Mouse (Mus musculus) heart, embryonic 16.5 days (tissue): ENCODE results near the gene Lman1l. TPM values are rescaled to one million over a fixed set of nuclear protein-coding genes. Genes with fewer than 3 reads are reported as not detected.

Experiments used
- ATAC-seq: fragments of 200-750 bp; cut with Nextera tagmentation; replicated peaks from 2 replicates; pipeline ENCODE4 v1.8.0; 2017; ENCODE audit warnings: moderate number of reproducible peaks; ENCODE audit not compliant: insufficient read depth, low FRiP score; ENCODE audit errors: extremely low read depth
- H3K27ac ChIP-seq: fragments of 300-500 bp; sonication (generic); 2 replicates; pipeline ENCODE4 v1.5.1; 2014; ENCODE audit warnings: mild to moderate bottlenecking, low read length, control low read depth, moderate library complexity
- H3K27me3 ChIP-seq: fragments of 300-500 bp; sonication (generic); 2 replicates; pipeline ENCODE4 v1.6.1; 2014; ENCODE audit warnings: low read length, mixed read lengths; ENCODE audit not compliant: control insufficient read depth, insufficient read depth
- H3K36me3 ChIP-seq: fragments of 300-500 bp; sonication (generic); 2 replicates; pipeline ENCODE4 v1.6.1; 2014; ENCODE audit not compliant: control insufficient read depth, insufficient read depth
- H3K4me1 ChIP-seq: fragments of 300-500 bp; sonication (generic); 2 replicates; pipeline ENCODE4 v1.6.1; 2014; ENCODE audit warnings: low read length, mixed read lengths; ENCODE audit not compliant: control insufficient read depth, insufficient read depth
- H3K4me2 ChIP-seq: fragments of 300-500 bp; sonication (generic); 2 replicates; pipeline ENCODE4 v1.6.1; 2014; ENCODE audit warnings: low read depth, mild to moderate bottlenecking, control low read depth, low read length
- H3K4me3 ChIP-seq: fragments of 300-500 bp; sonication (generic); 2 replicates; pipeline ENCODE4 v1.5.1; 2014; ENCODE audit warnings: mild to moderate bottlenecking, control low read depth, low read length
- H3K9ac ChIP-seq: fragments of 300-500 bp; sonication (generic); 2 replicates; pipeline ENCODE4 v1.6.1; 2014; ENCODE audit warnings: low read length, control low read depth
- H3K9me3 ChIP-seq: fragments of 300-500 bp; sonication (generic); replicated peaks from 2 replicates; pipeline ENCODE4 v1.6.1; 2016; ENCODE audit warnings: low read length; ENCODE audit not compliant: control insufficient read depth
- WGBS: fragments of 180-500 bp; shearing (Covaris S2); extraction: QIAGEN DNeasy Blood & Tissue Kit; methylation state at CpG from one replicate; pipeline ENCODE4 v1.1.7; 2014; 5-methylcytosine and 5-hydroxymethylcytosine counted together
- polyA plus RNA-seq: library from polyadenylated mRNA; unstranded; fragments of >200 nt; fragmentation: Nextera tagmentation; extraction: Ambion mirVana; gene quantifications from 2 replicates; pipeline ENCODE4 v1.2.1, GENCODE M21; 2015

Lman1l gene
- polyA plus RNA-seq, 1 experiment from 2014 or later: not detected

- peak overlapping the region; percentile 98 for H3K9ac ChIP-seq
Observed at GRCm38 (mm10) chr9:57643169-57643855, 22.7 kb upstream of the Lman1l start.

GRCm38 (mm10) chr9:57641775-57642550 is 21.4 kb upstream of the Lman1l start:
- H3K9ac ChIP-seq: no peak overlapping the region
- H3K9me3 ChIP-seq: no peaks in the 10 kb centered on the region
- H3K4me1 ChIP-seq: peaks cover 67% of the 10 kb centered on the region
- no peak overlapping the region; the same call in 1 of the 2 replicates for H3K4me2 ChIP-seq
- H3K27ac ChIP-seq: no peak overlapping the region
- H3K36me3 ChIP-seq: no peaks in the 10 kb centered on the region; the same call in 1 of the 2 replicates
- 78% methylated on average over 13 of the region's 13 CpGs for WGBS
- H3K27me3 ChIP-seq: no peaks in the 10 kb centered on the region
- ATAC-seq: no peak
- H3K4me3 ChIP-seq: no peak overlapping the region

More at GRCm38 (mm10) chr9:57643169-57643855, 22.7 kb upstream of the Lman1l start:
- Histone ChIP-seq H3K4me3 (peak overlapping the region; percentile 85), H3K27me3 (no peaks in the 10 kb centered on the region), H3K36me3 (no peaks in the 10 kb centered on the region; the same call in 1 of the 2 replicates), H3K4me2 (peak overlapping the region; percentile 88), H3K4me1 (peaks cover 54% of the 10 kb centered on the region), H3K27ac (peak overlapping the region; percentile 26; the same call in 1 of the 2 replicates), H3K9me3 (no peaks in the 10 kb centered on the region)
- 63% methylated on average over 9 of the region's 9 CpGs for WGBS
- no peak for ATAC-seq

- peaks cover 72% of the 10 kb centered on the region for H3K4me1 ChIP-seq
- H3K4me3 ChIP-seq: no peak overlapping the region; the same call in 1 of the 2 replicates
- no peaks in the 10 kb centered on the region; the same call in 1 of the 2 replicates for H3K36me3 ChIP-seq
- peak overlapping the region; percentile 54 for H3K4me2 ChIP-seq
- H3K27me3 ChIP-seq: no peaks in the 10 kb centered on the region
- peak overlapping the region; percentile 66; the same call in 1 of the 2 replicates for H3K9ac ChIP-seq
- 50% methylated on average over 1 of the region's 1 CpGs for WGBS
- ATAC-seq: no peak
- H3K27ac ChIP-seq: peak overlapping the region; percentile 94
- no peaks in the 10 kb centered on the region for H3K9me3 ChIP-seq
Observed at GRCm38 (mm10) chr9:57641022-57641421, 20.4 kb upstream of the Lman1l start.

DNA sequence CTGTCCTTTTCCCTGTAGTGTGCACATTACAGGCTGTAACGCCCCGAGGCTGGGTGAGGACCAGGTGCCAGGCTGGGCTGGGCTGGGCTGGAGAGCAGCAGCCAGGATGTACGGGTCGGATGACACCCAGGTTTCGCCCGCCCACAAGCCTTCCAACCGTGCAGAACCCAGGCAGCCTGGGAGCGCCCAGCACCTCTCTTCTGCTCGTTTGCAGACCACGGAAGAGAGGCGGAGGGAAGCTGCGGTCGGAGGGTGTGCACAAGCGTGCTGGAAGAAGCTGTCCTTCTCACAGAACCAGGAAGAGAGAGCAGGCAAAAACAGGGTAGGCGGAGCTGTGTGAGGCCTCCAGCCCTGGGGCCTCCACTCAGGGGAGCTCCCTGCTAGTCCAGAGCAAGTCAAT is 19.8 kb upstream of the Lman1l start:
- Histone ChIP-seq H3K4me3 (peak overlapping the region; percentile 24), H3K27me3 (no peaks in the 10 kb centered on the region), H3K9ac (peak overlapping the region; percentile 66; the same call in 1 of the 2 replicates), H3K27ac (peak overlapping the region; percentile 94), H3K4me1 (peaks cover 69% of the 10 kb centered on the region), H3K4me2 (peak overlapping the region; percentile 54), H3K9me3 (no peaks in the 10 kb centered on the region), H3K36me3 (no peaks in the 10 kb centered on the region; the same call in 1 of the 2 replicates)
- peak; percentile 41 for ATAC-seq
- 7% methylated on average over 15 of the region's 15 CpGs for WGBS

- no peak for ATAC-seq
- peak overlapping the region; percentile 24 for H3K4me3 ChIP-seq
- H3K4me1 ChIP-seq: peaks cover 69% of the 10 kb centered on the region
- peak overlapping the region; percentile 66 for H3K9ac ChIP-seq
- no peaks in the 10 kb centered on the region for H3K27me3 ChIP-seq
- peak overlapping the region; percentile 54 for H3K4me2 ChIP-seq
- no peaks in the 10 kb centered on the region; the same call in 1 of the 2 replicates for H3K36me3 ChIP-seq
- H3K9me3 ChIP-seq: no peaks in the 10 kb centered on the region
- 60% methylated on average over 5 of the region's 5 CpGs for WGBS
- H3K27ac ChIP-seq: peak overlapping the region; percentile 94
Observed at GRCm38 (mm10) chr9:57639661-57640328, 19.2 kb upstream of the Lman1l start.

GRCm38 (mm10) chr9:57638651-57639459 is 18.3 kb upstream of the Lman1l start:
- 34% methylated on average over 8 of the region's 8 CpGs for WGBS
- Histone ChIP-seq H3K36me3 (no peaks in the 10 kb centered on the region; the same call in 1 of the 2 replicates), H3K27me3 (no peaks in the 10 kb centered on the region), H3K4me2 (peak overlapping the region; percentile 54), H3K4me1 (peaks cover 69% of the 10 kb centered on the region), H3K9ac (peak overlapping the region; percentile 66), H3K27ac (peak overlapping the region; percentile 94), H3K9me3 (no peaks in the 10 kb centered on the region), H3K4me3 (peak overlapping the region; percentile 17)
- peak; percentile 30 for ATAC-seq

- 5% methylated on average over 6 of the region's 6 CpGs for WGBS
- H3K36me3 ChIP-seq: no peaks in the 10 kb centered on the region; the same call in 1 of the 2 replicates
- no peaks in the 10 kb centered on the region for H3K27me3 ChIP-seq
- H3K9ac ChIP-seq: peak overlapping the region; percentile 66
- ATAC-seq: peak; percentile 67
- H3K4me3 ChIP-seq: peak overlapping the region; percentile 16
- H3K4me2 ChIP-seq: peak overlapping the region; percentile 54
- peaks cover 65% of the 10 kb centered on the region for H3K4me1 ChIP-seq
- H3K9me3 ChIP-seq: no peaks in the 10 kb centered on the region
- peak overlapping the region; percentile 94 for H3K27ac ChIP-seq
Observed at GRCm38 (mm10) chr9:57637741-57638322, 17.3 kb upstream of the Lman1l start.

DNA sequence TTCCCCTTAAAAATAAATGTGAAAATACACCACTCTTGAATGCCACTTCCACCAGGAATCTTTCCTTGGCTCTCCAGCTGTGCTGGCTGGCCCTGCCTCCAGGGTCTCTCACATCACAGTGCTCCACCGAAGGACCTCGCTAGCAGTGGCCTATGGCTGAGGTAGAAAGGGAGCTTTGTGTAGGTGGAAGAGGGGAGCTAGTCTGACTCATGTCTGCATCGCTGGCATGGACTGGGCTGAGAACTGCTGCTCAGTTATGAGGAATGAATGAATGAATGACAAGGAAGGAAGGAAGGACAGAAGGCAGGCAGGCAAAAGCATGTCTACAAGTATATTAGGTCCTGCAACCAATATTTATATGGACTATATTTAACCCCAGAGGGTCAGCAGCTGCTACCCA is 16.7 kb upstream of the Lman1l start:
- no peak overlapping the region; the same call in 1 of the 2 replicates for H3K4me3 ChIP-seq
- 31% methylated on average over 3 of the region's 3 CpGs for WGBS
- H3K4me1 ChIP-seq: peaks cover 62% of the 10 kb centered on the region
- no peaks in the 10 kb centered on the region for H3K9me3 ChIP-seq
- peak overlapping the region; percentile 66 for H3K9ac ChIP-seq
- ATAC-seq: no peak
- no peaks in the 10 kb centered on the region; the same call in 1 of the 2 replicates for H3K36me3 ChIP-seq
- H3K4me2 ChIP-seq: peak overlapping the region; percentile 54; the same call in 1 of the 2 replicates
- H3K27me3 ChIP-seq: no peaks in the 10 kb centered on the region
- peak overlapping the region; percentile 94 for H3K27ac ChIP-seq
